Mouse (Mus musculus): ENCODE measurements around the gene Ssty1. TPM values are rescaled to one million over a fixed set of nuclear protein-coding genes. Genes with fewer than 3 reads are reported as not detected.
"Not testable (repeated sequence)": the region's sequence is repeated elsewhere in the genome, so short reads cannot be mapped to it uniquely, and the experiment has no call there.

The Ssty1 gene
- not detected for total RNA-seq (2022)

DNA sequence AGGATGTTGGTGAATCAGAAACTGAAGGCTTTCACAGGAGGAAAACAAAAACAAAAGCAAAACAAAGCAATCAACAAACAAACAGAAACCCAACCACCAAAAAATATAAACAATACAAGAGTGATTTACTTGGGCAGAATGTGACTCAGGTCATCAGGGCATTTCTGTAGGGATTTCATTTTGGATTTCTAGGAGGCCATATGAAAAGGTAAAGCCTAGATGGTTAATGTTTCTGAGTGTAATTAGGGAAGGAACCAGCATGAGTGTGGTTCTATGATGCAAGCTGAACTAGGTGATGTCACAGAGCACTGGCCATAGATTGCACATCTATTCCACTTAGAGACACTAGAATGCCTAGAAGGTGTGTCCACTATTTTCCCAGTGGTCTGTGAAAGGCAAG, at the start of gene Ssty1:
Gene Ssty1 (plus strand): TSS at position 301 of the 400 bp plus-strand sequence.
- not testable (repeated sequence) for DNase-seq (ENCODE audit: low spot score in 2 of 2)

- not testable (repeated sequence) for DNase-seq (ENCODE audit: low spot score in 2 of 2)
Measured at GRCm38 (mm10) chrY:18061712-18062111, 27.2 kb upstream of the Ssty1 start, which contains the start of gene Gm21764. TSS of gene Gm21764 (minus strand) at chrY:18061812.

Other genes starting within 250 kb of the Ssty1 start
- gene Gm21904, start 242.8 kb upstream of the Ssty1 start, total RNA-seq (2022), result not detected
- gene Gm20772, start 214.4 kb upstream of the Ssty1 start, total RNA-seq (2022), result not detected
- not detected for gene Gm20831, start 214.4 kb upstream of the Ssty1 start, total RNA-seq (2022)
- not detected for gene Srsy, start 151.8 kb upstream of the Ssty1 start, total RNA-seq (2022)
- gene Gm21764, start 27.3 kb upstream of the Ssty1 start, total RNA-seq (2022), result not detected

All from gastrocnemius, adult 8-10 months (tissue).